Mouse (Mus musculus) midbrain, embryonic 10.5 days (tissue): Measurements from ENCODE around the gene Gm11146. TPM values are rescaled to one million over a fixed set of nuclear protein-coding genes. Genes with fewer than 3 reads are reported as not detected.
A peak's percentile ranks its signal among the peaks of the same experiment; 100 is the strongest.

Experiments used
- microRNA counts: library from miRNA; unstranded; fragments of <30 nt; microRNA quantifications from one replicate; lab custom pipeline; 2017
- microRNA-seq: library from miRNA; unstranded; fragments of <30 nt; microRNA quantifications from one replicate; pipeline ENCODE4, GENCODE M21; 2017
- polyA plus RNA-seq: library from polyadenylated mRNA; unstranded; fragments of >200 nt; fragmentation: Nextera tagmentation; extraction: Ambion mirVana; gene quantifications from 2 replicates; pipeline ENCODE4 v1.2.1, GENCODE M21; 2016

The Gm11146 gene
- polyA plus RNA-seq, 1 experiment from 2014 or later: not detected

MicroRNAs within 50 kb of the gene (microRNA counts, 519-probe panel; counts per million panel counts)
- microRNA mmu-miR-125b-5p (lab: Ali Mortazavi, UCI) (11,230 counts per million, percentile 99 among the panel's probes with 10 or more counts), microRNA mmu-miR-99a (lab: Ali Mortazavi, UCI) (9,604 counts per million, percentile 92 among the panel's probes with 10 or more counts)

Small RNA genes lying within 50 kb of the gene (microRNA-seq; reads per million reads assigned to microRNA genes)
- 649 reads per million, percentile 72 among the genes with 10 or more reads in this experiment for gene Mir125b-2
- gene Mir99a: 69,354 reads per million, percentile 100 among the genes with 10 or more reads in this experiment
- 37.1 reads per million, percentile 37 among the genes with 10 or more reads in this experiment for gene Mirlet7c-1
